Mouse (Mus musculus): Measurements from ENCODE around the gene Dcst2.

Gene Dcst2

DNA sequence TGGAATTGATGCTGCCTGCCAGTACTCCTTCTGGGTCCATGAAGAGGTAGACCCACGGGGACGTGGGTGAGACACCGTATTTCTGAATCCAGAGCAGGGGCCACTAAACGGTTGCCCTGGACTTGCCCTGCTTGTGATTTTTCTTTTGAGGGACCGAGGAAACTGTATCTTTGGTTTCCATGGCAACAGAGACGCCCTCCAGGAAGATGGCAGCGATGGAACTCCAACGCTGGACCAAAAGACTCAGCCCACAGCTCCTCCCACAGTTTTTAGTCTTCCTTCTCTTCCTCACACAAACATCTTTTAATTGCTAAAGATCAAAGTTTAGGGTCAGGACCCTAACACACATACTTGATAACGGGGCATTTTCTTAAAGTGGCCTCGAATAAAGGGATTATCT lies 29.8 kb upstream of the Dcst2 start:
- no peak for DNase-seq

DNA sequence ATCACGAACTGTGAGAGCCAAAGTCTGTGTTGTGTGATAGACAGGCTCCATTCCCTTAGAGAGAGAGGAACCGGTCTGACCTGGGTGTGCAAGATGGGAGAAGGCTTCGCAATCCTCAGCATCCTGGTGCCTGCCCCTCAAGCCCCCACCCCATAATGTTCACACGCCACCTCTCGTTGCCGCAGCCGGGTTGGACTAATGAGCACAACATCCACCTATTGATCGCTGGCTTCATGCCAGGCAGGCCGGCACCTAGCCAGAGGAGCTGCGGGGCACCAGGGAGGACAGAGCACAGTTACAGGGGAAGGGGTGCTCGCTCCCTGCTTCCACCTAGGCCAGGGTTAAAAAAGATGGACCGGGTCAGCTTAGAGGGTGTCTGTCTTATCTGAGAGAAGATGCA lies 29.3 kb upstream of the Dcst2 start:
- no peak for DNase-seq

- no peak for DNase-seq
Observed at GRCm38 (mm10) chr3:89333053-89333452, 28.7 kb upstream of the Dcst2 start.

DNA sequence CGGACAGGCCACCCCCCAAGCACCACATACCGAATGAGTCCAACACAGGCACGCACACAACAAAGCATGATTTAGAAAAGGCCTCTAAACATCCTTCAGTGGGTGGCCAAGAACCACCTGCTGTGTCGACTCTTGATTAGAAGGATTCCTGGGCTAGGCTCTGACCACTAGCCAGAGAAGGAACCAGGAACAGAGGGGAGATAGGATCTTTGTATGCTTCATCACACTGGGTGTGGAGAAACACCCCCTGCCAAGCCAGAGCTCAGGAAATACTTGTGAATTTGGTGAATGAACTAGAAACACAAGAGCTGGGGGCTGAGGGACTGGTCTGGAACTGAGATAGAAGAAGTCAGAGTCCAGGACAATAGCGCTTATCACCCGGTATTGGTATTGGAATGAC lies 25.2 kb upstream of the Dcst2 start:
- DNase-seq = no peak

- no peak for DNase-seq
Observed at GRCm38 (mm10) chr3:89337062-89337720, 24.6 kb upstream of the Dcst2 start.

- no peak for DNase-seq
Observed at GRCm38 (mm10) chr3:89337721-89338578, 23.8 kb upstream of the Dcst2 start, which contains the start of gene Efna4. Gene Efna4 (minus strand): TSS chr3:89338028.

DNA sequence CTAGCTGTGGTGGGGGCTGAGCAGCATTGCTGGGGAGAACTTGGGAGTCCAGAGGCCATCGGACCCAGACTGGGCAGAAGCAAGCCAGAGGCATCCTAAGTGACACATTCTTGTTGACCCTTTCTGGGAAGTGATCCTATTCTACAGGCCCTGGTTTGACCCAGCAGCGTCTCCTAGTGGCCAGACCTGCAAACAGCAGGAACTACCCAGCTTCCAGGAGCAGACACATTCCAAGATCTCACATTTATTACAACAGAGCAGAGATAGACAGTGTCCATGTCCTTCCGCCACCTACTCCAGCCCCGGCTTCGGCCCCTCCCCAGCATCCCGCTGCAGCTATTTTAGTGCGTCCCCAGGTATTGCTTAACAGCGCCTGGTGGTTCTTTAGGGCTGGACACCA lies 22.4 kb upstream of the Dcst2 start:
- DNase-seq = no peak

GRCm38 (mm10) chr3:89340465-89340864 lies 21.3 kb upstream of the Dcst2 start:
- peak; percentile 79 for DNase-seq

GRCm38 (mm10) chr3:89341794-89342193 lies 20.0 kb upstream of the Dcst2 start:
- DNase-seq = no peak

GRCm38 (mm10) chr3:89343279-89343678 lies 18.5 kb upstream of the Dcst2 start:
- DNase-seq = no peak

DNA sequence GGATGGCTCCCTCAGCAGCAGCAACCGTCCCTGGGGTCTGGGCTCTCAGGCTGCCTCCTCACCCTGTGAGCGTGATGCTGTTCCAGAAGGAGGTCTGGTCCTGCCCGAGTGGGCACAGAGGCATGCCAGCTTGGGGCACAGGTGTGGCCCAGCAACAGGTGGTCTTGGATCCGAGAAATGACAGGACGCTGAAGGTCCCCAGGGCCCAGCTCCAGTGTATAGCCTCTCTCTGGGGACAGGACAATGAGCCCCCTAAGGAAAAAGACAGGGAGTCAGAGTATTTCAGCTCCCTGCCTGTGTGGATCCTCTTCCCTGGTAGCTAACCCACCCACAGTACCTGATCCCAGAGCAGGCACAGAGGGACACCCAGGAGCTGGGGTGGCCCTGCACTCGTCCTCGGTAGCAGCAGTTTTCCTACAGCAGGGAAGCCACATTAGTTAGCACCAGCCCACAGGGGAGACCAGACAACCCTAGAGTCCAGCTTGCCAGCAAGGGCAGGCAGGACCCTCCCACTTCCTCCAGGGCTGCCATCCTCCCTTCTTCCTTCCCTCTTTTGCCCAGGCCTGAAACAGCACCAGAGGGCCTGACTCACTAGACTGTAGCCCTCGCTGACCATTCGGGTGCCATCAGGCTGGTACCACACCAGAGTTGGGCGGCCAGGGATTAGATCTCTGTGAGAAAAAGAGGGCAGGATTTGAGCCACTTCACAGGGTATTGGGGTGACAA lies 14.8 kb upstream of the Dcst2 start:
- no peak for DNase-seq

- no peak for DNase-seq
Observed at GRCm38 (mm10) chr3:89347916-89348315, 13.9 kb upstream of the Dcst2 start.

DNA sequence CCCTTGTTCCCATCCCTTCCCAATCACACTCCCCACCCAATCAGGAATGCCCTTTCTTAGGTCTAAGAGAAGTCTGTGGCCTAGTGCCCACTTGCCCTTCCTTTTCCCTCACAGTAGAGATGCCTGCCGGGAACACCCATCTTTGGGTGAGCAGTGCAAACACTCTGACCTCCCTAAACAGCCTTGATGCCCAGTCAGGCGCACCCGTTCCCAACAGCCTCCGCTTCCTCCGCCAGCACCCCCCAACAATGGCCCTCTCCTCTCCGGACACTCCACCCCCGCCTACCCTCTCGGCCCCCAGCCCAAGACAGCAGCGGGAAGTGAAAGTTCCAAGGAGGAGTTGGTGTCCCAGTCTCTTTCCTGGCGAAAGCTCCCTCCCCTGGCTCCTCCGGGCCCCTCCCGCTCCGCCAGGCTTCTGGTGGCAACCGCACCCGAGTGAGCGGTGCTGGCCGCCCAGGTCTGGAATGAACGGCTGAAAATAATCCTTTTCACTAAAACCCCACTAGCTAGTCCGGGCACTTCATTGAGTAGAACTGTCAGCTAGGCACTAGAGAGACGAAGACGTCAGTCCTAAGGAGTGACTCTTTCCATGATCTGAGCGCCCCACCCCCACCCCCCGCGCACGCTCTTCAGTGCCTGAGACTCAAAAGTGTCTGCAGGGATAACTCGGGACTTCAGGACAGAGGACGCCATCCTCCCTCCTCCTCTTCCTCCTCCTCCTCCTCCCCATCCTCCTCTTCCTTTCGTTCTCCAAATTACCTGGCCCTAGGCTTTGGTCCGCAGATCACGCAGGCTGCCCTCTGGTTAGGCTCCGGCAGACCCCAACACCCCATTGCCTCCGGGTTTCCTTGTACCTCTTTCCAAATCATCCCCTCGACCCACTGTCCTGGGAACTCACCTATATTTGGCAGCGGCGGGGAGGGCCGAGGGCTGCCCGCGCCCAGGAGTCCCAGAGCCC lies 12.6 kb upstream of the Dcst2 start:
- DNase-seq = peak; percentile 33

DNA sequence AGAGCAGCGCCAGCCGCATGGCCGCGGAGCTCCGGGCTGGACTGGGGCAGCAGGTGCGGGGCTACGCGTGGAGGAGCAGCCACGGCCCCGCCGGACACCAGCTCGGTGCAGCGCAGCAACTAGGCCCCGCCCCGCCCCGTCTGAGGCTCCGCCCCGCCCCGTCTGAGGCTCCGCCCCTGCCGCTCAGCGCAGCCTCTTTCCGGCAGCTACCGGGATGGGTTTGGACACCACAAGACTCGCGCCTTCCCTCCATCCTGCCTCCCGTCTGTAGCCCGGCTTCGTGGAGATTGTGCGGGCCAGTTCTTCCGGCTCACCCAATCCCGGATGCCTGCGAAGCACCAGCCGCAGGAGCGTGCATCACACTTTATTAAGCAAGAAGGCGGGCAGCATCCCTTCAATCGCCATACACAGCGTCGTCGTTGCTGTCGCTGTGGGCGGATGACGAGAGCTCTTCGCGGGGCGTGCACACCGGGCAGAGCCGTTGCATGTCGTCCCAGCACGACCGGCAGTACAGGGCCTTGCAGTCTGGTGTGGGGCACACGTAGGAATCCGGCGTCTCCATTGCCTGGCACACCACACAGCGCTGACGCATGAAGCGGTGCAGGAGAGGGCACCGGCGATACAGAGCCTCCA lies 11.8 kb upstream of the Dcst2 start, which contains the start of gene Adam15:
Gene Adam15 (minus strand): TSS at position 128 of the 633 bp plus-strand sequence.
- DNase-seq = peak; percentile 95

DNA sequence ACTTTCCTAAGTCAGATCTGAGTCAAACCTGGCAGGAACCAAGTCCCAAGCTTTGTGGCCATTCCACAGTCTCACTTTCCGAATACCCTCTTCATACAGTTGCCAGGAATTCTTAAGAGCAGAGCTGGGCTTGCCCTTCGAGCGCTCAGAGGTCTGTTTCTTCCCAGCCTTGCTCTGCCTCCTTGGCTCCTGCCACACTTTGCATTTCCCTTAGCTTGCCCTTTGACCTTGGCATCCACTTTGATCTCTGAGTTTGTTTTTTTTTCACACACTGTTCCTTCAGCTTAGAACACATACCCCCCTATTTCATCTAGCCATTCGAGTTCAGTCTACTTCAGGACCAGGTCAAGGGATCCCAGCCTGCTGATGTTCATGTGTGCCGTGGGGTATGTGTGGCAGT lies 10.5 kb upstream of the Dcst2 start:
- DNase-seq = no peak

- peak; percentile 88 for DNase-seq
Observed at GRCm38 (mm10) chr3:89354816-89355511, 6.8 kb upstream of the Dcst2 start.

- DNase-seq = no peak
Observed at GRCm38 (mm10) chr3:89355512-89355902, 6.3 kb upstream of the Dcst2 start.

GRCm38 (mm10) chr3:89356029-89356428 lies 5.7 kb upstream of the Dcst2 start:
- DNase-seq = no peak

DNA sequence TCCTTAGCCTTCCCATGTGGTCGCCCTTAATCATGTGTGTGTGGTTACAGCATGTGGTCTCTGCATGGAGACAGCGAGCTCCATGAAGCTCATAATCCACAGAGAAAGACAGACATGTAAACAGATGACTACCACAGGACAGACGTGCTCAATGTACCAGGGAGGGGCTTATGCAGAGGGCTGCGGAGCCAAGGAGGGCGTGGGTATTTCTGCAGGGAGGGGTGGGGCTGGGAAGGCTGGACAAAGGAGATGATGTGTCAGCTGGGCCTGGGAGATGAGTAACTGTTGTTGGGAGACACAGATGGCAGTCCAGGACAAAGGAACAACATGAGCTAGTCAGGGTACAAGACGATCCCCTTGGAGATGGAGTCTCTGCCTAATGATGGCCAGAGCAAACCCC lies 2.1 kb upstream of the Dcst2 start:
- DNase-seq = no peak

DNA sequence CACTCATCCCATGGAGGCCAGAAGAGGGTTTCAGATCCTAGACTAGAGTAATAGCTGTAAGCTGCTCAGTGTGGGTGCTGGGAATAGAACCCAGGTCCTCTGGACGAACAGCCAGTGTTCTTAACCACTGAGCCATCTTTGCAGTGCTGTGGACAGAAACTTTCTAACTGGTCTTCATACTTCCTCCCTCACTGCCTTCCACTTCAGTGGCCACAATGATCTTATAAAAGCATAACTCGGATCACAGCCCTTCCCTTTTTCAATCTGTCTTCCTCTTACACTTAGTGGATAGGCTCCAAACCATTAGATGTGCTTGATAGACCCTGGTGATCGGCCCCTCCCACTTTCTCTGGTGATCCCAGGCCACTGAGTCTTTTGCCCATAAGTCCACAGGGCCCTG lies 1.5 kb upstream of the Dcst2 start:
- no peak for DNase-seq

GRCm38 (mm10) chr3:89364631-89365030 lies 2.9 kb downstream of the Dcst2 start:
- DNase-seq = no peak
